Mouse (Mus musculus) layer of hippocampus, adult 18-20 months (tissue): ENCODE measurements at regions not wholly inside any gene's neighbourhood (a gene's known extent, or its start where the extent isn't known, plus 50 kb on each side); places are given as distances from the start of the nearest gene placed in this dataset.
"Not testable (repeated sequence)": the region's sequence is repeated elsewhere in the genome, so short reads cannot be mapped to it uniquely, and the experiment has no call there.

Experiments used
- DNase-seq, 2 experiments: peaks; one replicate each; pipeline ENCODE4 v3.0.0; 2022; ENCODE audit warnings: low spot score in 2 of 2

DNA sequence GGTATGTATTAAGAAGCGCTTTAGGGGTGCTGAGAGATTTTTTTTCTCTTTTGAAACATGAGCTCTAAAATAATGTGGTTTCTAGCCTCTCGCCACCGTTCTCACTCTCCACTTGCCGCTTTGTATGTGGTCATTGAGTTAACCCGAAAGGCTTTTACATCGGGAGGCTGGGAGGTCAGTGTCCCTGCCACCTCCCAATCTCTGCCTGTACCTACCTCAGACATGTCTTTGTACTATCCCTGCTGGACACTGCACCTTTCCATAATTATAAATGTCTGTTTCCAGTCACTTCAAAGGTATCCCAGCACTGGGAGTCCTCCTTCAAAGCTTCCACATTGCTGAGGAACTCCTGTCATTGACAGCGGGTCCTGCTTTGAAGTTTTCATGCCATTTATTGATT, 347.6 kb upstream of the Tbc1d2b start:
- no peak for DNase-seq

DNA sequence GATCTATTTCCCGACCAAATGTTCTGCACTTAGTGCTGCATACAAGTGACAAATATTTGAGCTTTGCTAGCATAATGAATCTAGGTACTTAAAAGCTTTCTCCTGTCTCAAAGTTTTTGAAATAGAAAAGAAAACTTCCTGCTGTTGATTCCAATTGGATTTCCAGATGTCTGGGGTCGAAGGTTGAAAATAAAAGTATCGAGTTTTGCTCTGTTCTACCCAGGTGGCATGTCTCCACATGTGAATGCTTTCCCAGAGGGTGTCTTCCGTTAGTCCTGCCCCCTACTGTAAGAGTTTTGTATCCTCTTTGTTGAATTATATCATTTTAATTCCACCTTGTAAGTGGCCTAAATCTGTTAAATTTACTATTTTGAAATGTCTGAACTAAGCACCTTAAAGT, 327.3 kb upstream of the Tbc1d2b start:
- no peak for DNase-seq

DNA sequence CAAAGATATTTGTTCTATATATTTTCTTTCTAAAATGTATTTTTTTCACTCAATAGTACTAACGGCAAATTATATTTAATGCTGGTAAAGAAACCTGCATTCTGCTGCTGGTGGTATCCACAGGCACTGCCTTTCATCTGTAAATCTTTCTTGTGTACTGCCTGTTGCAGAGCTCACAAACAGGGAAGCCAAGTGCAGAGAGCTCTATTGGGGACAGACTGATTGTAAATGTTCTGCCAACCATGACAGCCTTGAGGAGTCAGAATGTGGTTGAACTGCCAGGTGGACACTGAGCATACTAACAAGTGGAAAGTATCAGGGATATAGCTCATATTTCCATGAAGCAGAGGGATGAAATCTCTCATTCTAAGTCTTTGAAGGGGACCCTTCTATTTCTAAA, 286.1 kb upstream of the Tbc1d2b start:
- no peak for DNase-seq

DNA sequence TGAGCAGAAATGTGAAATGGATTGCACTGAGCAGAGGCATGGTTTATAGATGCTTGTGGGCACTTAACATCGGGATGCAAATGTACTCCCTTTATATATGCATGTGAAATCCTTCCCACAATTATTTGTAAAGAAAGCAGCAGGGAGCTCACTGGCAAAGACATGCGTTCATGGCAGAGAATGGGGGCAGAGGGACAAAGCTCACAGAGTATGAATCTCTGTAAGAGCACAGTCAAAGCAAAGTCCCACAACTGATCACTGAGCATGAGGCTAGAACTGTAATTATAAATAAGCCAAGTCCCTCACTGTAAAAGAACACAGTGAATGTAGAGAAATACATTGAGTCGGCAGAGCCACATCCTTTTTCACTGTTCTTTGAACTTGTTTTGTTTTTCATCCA, 285.6 kb upstream of the Tbc1d2b start:
- no peak for DNase-seq

DNA sequence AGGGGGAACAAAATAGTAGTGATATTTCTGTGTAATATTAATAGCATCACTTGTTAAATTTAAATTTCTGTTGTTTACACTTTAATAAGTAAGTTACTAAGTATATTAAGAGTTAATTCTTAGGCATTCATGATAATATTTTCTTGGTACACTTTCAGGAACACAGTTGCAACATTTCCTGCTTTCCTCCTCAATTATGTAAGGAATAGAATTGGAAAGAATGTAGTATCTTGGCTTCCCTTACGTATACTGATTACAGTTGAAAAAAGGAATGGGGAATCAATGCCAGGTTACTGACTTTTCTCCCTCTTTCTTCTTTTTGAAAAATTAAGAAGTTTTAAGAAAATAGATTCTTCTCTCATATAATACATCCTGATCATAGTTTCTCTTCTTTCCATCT, 277.3 kb upstream of the Tbc1d2b start:
- DNase-seq = no peak

DNA sequence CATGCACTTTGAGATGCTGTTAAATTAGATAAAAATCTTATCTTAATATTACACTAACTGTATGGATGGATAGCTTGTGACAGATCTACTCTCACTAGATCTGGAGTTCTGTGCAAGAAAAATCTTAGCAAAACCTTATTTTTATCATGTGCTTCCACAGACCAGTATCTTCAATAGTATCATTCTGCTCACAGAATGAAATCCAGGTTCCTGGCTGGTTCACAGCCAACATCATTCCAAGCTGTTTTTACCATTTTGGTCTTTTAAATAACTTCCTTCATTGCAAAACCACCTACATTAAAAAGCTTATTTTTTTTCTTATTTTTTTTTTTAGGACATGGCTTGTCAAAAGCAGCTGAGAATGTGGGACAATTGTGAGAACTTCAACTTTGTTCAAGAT, 276.1 kb upstream of the Tbc1d2b start:
- no peak for DNase-seq

DNA sequence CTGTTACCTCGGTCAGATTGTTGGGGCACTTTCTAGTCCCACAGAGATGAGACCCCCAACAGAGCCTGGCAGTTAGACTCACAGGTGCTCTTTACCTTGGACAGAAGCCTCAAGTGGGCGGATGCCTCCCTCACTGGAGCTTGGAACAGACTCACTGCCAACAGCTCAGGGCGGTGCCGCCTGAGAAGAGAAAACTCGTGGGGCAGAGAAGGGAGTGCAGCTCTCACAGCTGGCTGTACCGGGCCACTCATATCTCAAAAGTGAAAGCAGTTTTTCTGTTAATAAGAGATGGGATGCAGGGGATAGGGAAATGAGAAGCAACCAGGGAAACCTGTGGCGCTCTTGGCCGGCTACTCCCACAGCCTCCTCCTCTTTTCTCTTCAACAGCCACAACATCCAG, 267.1 kb upstream of the Tbc1d2b start:
- DNase-seq = not testable (repeated sequence)

DNA sequence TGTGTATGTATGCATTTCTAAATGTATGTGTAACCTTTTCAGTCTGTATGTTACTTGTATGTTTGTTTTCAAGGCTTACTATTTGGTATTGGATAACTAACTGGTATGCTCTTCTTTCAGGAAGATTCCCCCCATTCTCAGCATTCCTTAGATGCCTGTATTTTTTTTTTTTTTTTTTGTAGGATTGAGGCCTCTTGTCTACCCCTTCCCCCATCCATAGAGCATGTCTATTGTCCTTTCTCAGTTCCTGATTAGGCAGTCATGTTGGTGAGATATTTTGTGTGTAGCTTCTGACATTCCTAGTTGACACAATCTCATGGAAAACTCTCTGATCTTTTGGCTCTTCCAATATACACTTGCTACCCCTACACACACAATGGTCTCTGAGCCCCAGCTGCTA, 262.8 kb upstream of the Tbc1d2b start:
- no peak for DNase-seq

DNA sequence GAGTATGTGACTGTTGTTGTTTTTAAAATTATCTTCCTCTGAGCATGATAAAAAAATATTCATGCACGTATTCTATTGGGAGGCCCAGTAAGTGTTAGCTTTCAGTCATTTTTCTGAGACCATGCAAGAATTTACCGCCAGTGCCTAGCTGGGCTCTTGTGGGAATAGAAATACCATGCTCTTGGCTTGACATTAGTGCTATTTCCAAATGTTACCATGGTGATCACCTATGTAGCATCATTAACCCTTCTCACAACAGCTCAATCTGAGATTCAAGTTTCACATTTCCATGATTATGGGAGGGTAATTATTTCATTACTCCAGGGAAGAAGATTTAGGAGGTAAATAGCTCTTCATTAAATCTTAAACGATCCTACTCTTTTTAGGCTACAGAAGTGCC, 250.6 kb upstream of the Tbc1d2b start:
- DNase-seq = no peak

DNA sequence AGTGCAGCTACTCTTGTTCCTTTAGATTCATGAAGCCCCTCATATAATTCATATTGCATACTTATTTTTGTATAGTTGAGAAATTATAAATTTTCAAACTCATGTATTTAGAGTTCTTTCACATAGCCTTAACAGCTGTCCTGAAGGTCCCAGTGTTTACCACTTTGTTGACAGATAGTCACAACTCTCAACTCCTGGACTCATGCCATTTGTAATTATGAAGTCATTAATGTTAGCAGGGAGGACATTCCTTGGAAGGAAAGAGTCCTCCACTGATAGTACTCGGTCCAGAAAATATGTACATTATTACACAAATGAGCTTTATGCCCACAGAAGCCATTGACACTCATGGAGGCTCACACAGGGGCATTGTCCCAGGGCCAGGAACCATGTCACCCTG, 224.3 kb upstream of the Tbc1d2b start:
- DNase-seq = no peak

DNA sequence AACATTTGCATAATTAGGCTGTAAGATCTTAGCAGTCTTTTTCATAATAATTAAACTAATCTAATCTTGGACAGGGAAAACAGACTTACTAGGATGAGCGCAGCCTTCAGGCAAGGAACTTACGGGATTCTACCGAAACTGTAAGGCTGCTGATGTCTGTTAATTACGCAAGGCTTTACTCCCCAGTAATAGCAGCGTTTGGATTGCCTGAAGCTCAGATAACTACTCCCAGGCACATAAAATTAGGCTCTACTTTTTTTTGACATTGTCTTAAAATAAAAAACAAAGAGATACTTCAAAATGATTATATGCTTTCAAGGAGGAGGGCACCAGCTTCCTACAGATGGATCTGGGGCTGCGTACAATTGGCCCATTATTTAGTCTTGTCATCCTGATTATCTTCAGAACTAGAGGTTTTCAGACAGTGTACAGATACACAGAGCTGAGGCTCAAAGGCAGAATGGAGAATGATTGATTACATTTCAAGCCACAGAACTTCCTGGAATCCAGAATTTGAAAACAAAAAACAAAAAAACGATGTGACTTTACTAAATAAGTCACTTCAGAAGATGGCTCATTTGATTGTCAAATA, 220.1 kb upstream of the Tbc1d2b start:
- no peak for DNase-seq

DNA sequence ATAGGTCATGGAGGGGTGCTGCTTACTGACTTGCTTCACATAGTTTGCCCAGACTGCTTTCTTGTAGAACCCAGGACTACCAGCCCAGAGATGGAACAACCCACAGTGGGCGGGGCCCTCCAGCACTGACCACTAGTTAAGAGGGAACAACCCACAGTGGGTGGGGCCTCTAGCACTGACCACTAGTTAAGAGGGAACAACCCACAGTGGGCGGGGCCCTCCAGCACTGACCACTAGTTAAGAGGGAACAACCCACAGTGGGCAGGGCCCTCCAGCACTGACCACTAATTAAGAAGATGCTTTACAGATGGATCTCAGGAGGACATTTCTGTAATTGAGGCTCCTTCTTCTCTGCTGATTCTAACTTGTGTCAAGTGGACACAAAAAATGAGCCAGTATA, 180.0 kb upstream of the Tbc1d2b start:
- no peak for DNase-seq

DNA sequence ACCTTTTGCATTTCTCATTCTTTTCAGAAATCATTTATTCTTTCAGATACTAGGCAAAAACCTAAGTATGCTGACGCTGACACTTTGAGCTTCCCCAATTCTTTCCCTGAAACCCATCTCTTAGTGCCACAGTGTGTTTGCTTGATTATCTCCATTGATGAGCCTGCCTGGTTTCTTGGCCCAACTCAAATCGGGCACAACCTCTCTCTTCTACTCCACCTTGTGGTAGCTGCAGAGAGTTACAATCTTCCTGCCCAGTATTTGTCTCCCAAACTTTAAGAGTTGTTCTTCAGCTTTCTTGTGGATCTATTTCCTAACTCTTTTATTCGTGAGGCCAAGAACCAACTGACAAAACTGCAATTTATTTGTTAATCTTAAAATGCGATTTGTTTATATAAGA, 176.4 kb upstream of the Tbc1d2b start:
- DNase-seq = peak in 1 of 2 experiments; percentile 39

DNA sequence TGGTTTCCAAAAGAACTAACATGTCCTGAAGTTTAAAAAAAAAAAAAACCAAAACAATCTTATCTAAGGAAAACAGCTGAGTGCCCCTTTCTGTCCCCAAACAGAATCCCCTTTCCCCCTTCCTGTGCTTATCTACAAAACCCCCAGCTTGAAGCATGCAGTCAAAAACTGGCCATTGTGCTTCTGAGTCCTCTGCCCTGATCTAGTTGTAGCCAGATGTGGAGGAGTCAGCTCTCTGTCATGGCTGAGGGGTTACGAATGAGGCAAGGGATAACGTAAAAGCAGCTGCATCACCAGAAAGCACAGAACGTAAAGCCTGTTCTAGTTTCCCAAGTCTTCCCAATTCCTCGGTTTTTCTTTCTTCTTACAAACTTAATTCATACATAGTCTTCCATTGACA, 164.3 kb upstream of the Tbc1d2b start:
- no peak for DNase-seq

DNA sequence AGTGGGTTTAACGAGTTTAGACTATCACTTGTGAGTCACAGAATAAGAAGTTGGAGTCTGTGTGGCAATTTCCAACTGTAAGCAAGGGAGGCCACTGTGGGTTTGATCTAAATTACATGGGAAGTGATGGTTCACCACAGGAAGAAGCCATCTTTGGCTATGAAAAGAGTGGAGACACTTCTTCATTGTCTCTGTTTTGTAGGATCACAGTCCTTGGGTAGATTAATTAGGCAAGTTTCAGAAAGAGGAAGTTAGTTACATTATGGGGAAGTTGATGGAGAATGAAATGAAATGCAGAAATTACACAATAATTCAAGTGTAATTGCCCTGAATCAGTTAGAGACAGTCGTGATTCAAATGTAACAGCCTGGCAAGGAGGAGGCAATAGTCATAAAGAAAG, 160.3 kb upstream of the Tbc1d2b start:
- DNase-seq = no peak

DNA sequence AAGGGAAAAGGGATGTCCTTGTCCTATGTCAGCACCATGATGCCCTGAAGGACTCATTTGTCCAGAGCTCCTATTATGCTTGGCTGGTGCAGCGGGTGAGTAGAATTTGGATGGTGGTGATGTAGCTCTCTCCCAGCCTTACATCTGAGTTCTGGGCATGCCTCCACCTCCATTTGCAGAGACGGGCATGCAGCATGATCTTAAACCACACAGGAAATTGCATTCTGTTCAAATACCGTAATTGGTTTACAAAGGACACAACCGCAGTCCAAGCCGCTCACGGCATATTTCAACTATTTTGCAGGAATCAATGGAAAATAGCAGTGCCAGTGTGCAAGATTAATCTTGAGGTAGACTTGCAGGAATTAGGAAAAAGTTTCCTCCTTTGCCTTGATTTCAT, 151.1 kb upstream of the Tbc1d2b start:
- DNase-seq = no peak

DNA sequence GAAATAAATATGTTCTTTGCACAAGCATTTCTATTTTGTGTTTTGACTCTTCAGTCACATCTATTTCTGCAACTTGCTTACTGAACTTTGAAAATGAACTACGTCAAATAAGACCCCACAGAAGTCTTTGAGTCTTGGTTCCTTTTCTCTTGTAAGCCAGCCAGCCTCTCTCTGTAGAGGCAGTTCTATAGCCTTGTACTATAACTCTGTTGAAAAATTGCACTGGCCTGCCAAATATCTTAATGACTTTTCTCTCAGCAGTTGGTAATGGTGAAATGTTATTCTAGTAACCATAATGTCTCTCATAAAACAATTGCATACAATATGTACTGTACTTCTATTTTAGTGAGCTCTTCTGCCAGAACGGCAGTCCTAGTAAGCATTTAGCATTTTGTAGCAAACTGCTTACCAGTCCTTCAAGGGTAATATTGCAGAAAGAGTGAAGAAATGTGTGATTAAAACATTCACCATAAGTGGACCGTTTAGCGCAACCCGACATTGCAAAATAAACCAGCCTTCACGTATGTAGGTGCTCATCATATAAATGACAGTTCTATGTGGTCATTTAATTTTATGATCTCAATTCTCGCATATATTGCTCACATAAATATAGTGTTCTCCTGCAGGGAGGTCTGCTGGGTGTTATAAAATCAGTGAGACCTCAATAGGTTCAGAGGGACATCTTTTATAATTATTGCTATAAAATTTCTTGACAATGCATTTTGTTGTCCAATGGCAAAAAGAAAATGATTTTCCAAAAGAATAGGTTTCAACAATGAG, 149.3 kb upstream of the Tbc1d2b start:
- DNase-seq = no peak

DNA sequence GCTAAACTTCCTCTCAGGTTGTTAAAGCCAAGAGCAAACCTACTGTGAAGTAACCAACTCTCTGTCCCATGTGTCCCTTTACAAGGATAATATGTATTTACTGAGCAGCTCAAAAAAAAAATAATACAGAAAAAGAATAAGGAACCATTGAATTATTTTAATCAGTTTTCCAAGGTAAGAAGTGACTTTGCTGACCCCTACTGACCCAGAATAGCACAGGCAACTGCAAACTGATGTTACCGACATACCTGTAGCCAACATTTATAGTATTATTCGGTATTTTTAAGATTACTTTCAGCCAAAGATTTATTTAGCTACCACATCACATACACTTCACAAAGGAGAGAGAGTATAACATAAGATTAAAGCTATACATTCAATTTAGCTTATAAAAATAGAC, 138.2 kb upstream of the Tbc1d2b start:
- no peak for DNase-seq

DNA sequence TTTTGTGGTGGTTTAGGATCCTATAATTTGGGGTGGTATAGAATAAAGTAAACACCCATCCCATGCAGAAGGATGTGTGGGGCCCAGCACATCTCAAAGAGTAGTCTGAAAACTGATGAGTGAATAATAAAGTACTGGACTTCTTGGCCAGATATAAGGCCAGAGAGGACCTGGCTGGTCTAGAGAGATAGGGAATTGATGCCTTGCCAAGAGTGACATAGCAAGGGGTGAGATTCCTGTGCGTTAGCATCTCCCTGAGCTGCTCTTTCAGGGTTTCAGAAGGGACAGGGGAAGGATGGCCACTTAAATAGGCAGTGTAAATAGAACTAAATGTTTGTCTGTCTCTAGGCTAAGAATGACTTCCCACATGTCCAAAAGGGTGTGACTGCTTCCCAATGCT, 137.0 kb upstream of the Tbc1d2b start:
- DNase-seq = no peak

DNA sequence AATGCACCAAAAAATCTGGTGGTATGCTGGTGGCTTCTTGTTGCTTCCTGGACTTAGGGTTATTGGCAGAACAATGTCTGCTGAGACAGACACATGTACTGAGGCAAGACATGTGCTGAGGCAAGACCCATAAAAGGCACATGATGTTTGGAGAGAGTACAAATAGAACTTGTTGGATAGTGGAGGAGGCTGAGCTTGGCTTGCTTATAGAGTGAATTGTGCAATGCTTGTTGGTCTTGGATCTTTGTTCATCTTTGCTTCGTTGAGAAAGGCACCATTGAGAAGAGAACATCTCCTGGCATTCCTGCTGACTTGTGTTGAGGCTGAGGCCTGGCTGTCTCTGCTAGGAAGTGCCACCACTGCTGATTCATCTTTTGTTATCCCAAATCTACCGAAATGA, 117.8 kb upstream of the Tbc1d2b start:
- no peak for DNase-seq

DNA sequence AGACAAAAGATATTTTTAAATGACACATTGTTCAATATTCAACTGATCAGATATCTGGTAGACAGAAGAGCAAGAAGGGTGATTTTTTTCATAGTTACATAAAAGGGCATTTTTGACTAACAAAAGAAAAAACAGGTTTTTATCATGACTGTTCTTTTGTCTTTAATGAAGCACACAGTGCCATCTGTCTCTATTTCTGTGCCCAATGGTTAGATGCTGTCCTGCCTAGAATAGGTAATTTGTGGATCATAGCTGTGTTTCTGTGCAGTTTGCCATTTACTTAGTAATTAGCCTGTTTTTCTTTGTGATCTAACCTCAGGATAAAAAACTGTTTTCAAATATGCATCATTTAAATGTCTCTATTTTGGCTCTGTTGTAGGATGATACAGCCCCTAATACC, 114.4 kb upstream of the Tbc1d2b start:
- peak in 1 of 2 experiments; percentile 31 for DNase-seq

DNA sequence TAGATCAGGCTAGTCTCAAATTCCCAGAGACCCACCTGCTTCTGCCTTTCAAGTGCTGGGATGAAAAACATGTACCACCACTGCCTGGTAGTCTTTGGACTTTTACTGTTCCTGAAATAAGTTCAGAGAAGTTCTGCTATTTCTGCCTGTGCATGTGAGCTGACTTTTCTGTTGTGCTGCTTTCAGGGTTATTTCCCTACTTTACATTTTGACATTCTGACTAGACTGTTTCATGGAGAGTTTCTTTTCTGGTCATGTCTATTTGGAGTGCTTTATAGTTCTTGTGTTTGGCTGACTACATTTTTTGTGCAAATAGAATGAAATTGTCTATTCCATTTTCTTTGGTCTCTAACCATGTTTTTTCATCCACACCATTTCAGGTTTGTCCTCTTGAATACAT, 109.5 kb upstream of the Tbc1d2b start:
- DNase-seq = no peak

DNA sequence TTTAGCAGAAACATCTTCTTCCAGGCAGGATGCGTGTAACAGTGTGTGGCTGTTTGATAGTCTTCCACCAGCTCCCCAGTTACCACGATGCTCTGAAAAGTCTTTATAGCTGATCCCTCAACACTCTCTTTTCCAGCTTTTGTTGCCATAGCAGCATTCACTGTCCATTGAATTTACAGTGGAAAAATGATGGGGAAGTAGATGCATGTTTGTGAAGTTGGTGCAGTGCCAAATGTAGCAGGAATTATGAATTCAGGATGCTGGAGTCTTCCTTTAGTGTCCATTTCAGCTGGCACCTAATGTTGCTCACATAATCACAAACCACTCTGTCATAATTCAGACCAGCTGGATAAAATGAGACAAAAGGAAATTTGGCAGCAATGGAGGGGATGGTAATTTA, 99.0 kb upstream of the Tbc1d2b start:
- DNase-seq = peak in 1 of 2 experiments; percentile 7
